Mouse (Mus musculus): Measurements from ENCODE around the gene Ankrd50. TPM values are rescaled to one million over a fixed set of nuclear protein-coding genes. Genes with fewer than 3 reads are reported as not detected.

Ankrd50 gene
- polyA plus RNA-seq, 1 experiment from 2014 or later = 28.1 TPM

DNA sequence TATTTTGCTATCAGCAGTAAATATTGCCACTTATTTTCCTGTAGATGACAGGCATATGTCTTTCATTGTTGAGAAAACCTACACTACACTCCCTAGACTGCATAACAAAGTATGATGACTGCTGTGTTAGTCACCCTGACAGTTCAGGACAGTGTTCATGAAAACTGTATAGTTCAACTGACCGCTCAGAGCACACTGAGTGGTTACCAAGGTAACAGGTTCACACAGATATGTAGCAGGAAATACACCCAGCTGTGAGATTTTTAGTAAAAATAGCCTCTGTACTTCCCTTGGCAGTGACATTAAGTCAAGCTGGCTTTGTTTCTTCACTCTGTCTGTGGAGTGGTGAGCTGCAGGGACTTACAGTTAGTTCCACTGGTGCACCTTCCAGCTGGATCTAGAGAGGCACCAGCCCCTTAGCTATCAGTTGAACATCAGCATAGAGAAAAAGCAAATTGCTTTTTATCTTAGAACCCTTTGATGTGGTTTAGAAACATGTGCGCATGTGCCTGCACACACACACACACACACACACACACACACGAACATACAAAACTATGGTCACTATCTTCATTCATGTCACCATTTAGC is 12.2 kb upstream of the Ankrd50 start:
- no peak overlapping the region for H3K9ac ChIP-seq (ENCODE audit: low read depth, low read length)
- no peaks in the 10 kb centered on the region for H3K4me1 ChIP-seq (replicated peaks; ENCODE audit: control insufficient read depth, insufficient read depth, low read length)
- DNase-seq (ENCODE audit: low spot score) = no peak
- no peak overlapping the region for H3K4me2 ChIP-seq (replicated peaks; ENCODE audit: low read depth, low read length)
- no peak overlapping the region for H3K4me3 ChIP-seq (ENCODE audit: low read depth, low read length)
- no peak for ATAC-seq (ENCODE audit: low FRiP score)
- no peaks in the 10 kb centered on the region for H3K36me3 ChIP-seq (ENCODE audit: control insufficient read depth, insufficient read depth, low read length)
- WGBS = 87% methylated on average over 3 of the region's 3 CpGs
- H3K27ac ChIP-seq (ENCODE audit: low read depth, low read length) = no peak overlapping the region
- no peaks in the 10 kb centered on the region for H3K9me3 ChIP-seq (ENCODE audit: control insufficient read depth, low read length)
- H3K27me3 ChIP-seq (ENCODE audit: control insufficient read depth, insufficient read depth, low read length) = no peaks in the 10 kb centered on the region

DNA sequence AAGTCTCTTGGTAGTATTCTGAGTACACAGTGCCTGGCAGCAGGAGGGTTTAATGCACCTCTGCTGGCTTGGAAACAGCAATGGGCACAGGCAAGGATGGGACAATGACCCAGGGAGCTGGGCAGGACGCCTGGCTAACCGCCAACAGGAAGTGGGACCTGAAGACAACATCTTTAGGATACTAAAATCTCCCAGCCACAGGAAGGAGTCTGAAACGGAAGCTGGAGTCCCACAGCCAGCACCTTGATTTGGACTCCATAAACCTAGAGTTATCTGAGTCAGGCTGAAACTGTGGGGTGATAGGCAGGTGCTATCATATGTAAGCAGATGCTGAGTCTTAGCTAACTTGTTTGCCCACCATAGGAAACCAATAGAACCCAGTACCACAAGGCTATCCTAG is 7.1 kb upstream of the Ankrd50 start:
- Histone ChIP-seq H3K4me2 (replicated peaks; ENCODE audit: low read depth, low read length) (no peak overlapping the region), H3K9me3 (ENCODE audit: control insufficient read depth, low read length) (no peaks in the 10 kb centered on the region), H3K4me3 (ENCODE audit: low read depth, low read length) (no peak overlapping the region), H3K9ac (ENCODE audit: low read depth, low read length) (no peak overlapping the region), H3K36me3 (ENCODE audit: control insufficient read depth, insufficient read depth, low read length) (no peaks in the 10 kb centered on the region), H3K27ac (ENCODE audit: low read depth, low read length) (no peak overlapping the region), H3K27me3 (ENCODE audit: control insufficient read depth, insufficient read depth, low read length) (no peaks in the 10 kb centered on the region), H3K4me1 (replicated peaks; ENCODE audit: control insufficient read depth, insufficient read depth, low read length) (no peaks in the 10 kb centered on the region)
- WGBS = 88% methylated on average over 3 of the region's 3 CpGs
- DNase-seq (ENCODE audit: low spot score) = no peak
- no peak for ATAC-seq (ENCODE audit: low FRiP score)

DNA sequence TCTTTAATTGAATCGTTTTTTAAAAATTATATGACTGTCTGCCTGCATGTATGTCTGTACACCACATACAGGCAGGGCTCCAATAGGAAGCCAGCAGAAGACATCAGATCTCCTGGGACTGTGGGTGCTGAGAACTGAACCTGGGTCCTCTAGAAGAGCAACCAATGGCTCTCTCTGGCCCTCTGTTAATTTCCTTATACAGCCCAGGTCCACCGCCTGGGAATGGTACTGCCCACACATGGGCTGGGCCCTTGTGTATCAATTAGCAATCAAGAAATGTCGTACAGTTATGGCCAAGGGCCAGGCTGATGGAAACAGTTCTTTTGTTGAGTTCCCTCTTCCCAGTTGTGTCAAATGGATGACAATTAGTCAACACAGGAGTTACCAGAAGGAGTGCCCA is 6.6 kb upstream of the Ankrd50 start:
- DNase-seq (ENCODE audit: low spot score) (no peak), ATAC-seq (ENCODE audit: low FRiP score) (no peak)
- H3K9ac ChIP-seq (ENCODE audit: low read depth, low read length) = no peak overlapping the region
- no peak overlapping the region for H3K27ac ChIP-seq (ENCODE audit: low read depth, low read length)
- H3K4me2 ChIP-seq (replicated peaks; ENCODE audit: low read depth, low read length) = no peak overlapping the region
- H3K36me3 ChIP-seq (ENCODE audit: control insufficient read depth, insufficient read depth, low read length) = no peaks in the 10 kb centered on the region
- no peak overlapping the region for H3K4me3 ChIP-seq (ENCODE audit: low read depth, low read length)
- 92% methylated on average over 3 of the region's 3 CpGs for WGBS
- H3K27me3 ChIP-seq (ENCODE audit: control insufficient read depth, insufficient read depth, low read length) = no peaks in the 10 kb centered on the region
- no peaks in the 10 kb centered on the region for H3K4me1 ChIP-seq (replicated peaks; ENCODE audit: control insufficient read depth, insufficient read depth, low read length)
- H3K9me3 ChIP-seq (ENCODE audit: control insufficient read depth, low read length) = no peaks in the 10 kb centered on the region

DNA sequence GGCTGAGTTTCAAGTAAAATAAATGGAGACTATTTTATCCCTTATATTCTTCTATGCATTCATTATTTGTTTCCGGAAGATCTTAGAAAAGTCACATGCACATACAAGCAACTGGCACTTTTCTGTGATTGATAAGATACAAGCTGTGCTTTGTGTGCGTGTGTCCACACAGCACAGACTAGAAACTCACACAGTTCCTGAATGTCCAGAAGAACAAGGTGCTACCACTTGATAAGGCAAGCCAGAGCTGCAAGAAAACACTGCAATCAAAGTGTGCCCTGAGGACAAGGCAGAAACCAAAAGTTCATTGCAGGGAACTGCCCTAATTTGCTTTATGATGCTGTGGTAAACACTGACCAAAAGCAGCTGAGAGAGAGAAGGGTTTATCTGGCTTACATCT is 6.1 kb upstream of the Ankrd50 start:
- ATAC-seq (ENCODE audit: low FRiP score) = no peak
- Histone ChIP-seq H3K27me3 (ENCODE audit: control insufficient read depth, insufficient read depth, low read length) (no peaks in the 10 kb centered on the region), H3K4me3 (ENCODE audit: low read depth, low read length) (no peak overlapping the region), H3K9me3 (ENCODE audit: control insufficient read depth, low read length) (no peaks in the 10 kb centered on the region), H3K36me3 (ENCODE audit: control insufficient read depth, insufficient read depth, low read length) (no peaks in the 10 kb centered on the region), H3K27ac (ENCODE audit: low read depth, low read length) (no peak overlapping the region), H3K4me1 (replicated peaks; ENCODE audit: control insufficient read depth, insufficient read depth, low read length) (no peaks in the 10 kb centered on the region), H3K4me2 (replicated peaks; ENCODE audit: low read depth, low read length) (no peak overlapping the region), H3K9ac (ENCODE audit: low read depth, low read length) (no peak overlapping the region)
- DNase-seq (ENCODE audit: low spot score) = no peak
- 84% methylated on average over 2 of the region's 2 CpGs for WGBS

DNA sequence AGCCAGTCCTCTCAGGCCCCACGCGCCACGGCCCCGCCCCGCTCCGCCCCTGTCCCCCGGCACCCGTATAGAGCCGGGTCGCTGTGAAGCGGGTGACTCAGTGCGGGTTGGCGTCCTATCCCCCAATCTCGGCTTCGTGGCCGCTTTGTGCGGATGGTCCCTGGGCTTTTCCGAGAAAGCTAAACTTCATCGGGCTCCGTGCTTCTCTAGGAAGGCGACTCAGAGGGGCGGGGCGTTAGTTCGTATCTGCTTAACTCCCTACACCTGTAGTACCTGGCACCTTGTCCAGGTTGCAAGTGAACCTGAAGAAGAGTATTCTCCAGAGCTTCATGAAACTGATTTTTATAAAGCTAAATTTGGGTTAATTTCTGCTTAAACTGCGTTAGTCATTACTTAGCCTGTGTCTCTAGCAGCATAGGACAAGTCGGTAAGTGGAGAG is 482 bp upstream of the Ankrd50 start:
- Histone ChIP-seq H3K9me3 (ENCODE audit: control insufficient read depth, low read length) (no peaks in the 10 kb centered on the region), H3K27ac (ENCODE audit: low read depth, low read length) (0 out of 2 replicates have a peak overlapping the region, but pooled peaks have one; percentile 94), H3K36me3 (ENCODE audit: control insufficient read depth, insufficient read depth, low read length) (no peaks in the 10 kb centered on the region), H3K4me3 (ENCODE audit: low read depth, low read length) (peak overlapping the region; percentile 22), H3K4me1 (replicated peaks; ENCODE audit: control insufficient read depth, insufficient read depth, low read length) (peaks cover 11% of the 10 kb centered on the region), H3K27me3 (ENCODE audit: control insufficient read depth, insufficient read depth, low read length) (no peaks in the 10 kb centered on the region), H3K4me2 (replicated peaks; ENCODE audit: low read depth, low read length) (peak overlapping the region; percentile 25), H3K9ac (ENCODE audit: low read depth, low read length) (no peak overlapping the region)
- 2% methylated on average over 26 of the region's 26 CpGs for WGBS
- no peak for DNase-seq (ENCODE audit: low spot score)
- ATAC-seq (ENCODE audit: low FRiP score) = no peak; the same call in 1 of the 2 replicates

DNA sequence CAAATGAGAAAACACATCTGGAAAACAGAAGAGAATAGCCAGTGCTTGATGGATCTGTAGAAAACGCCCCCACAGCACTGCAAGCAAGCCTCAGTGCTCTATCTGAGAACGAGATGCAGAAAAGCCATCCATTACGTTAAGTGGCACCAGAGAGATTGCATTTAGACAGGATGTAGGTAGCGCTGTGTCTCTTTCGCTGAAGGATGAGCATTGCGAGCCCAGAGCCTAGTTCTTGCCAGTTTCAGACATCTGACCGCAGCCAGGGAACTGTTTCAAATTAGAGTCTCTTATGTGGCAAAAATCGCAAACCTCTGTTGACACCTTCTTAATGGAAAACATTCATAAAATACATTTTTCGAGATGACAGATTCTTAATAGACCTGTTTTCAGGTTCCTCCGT is 1.1 kb downstream of the Ankrd50 start:
- ATAC-seq (ENCODE audit: low FRiP score) (no peak), DNase-seq (ENCODE audit: low spot score) (peak; percentile 29)
- Histone ChIP-seq H3K4me3 (ENCODE audit: low read depth, low read length) (peak overlapping the region; percentile 95), H3K36me3 (ENCODE audit: control insufficient read depth, insufficient read depth, low read length) (no peaks in the 10 kb centered on the region), H3K9ac (ENCODE audit: low read depth, low read length) (peak overlapping the region; percentile 98), H3K4me1 (replicated peaks; ENCODE audit: control insufficient read depth, insufficient read depth, low read length) (peaks cover 11% of the 10 kb centered on the region), H3K27ac (ENCODE audit: low read depth, low read length) (peak overlapping the region; percentile 94; the same call in 1 of the 2 replicates), H3K27me3 (ENCODE audit: control insufficient read depth, insufficient read depth, low read length) (no peaks in the 10 kb centered on the region), H3K9me3 (ENCODE audit: control insufficient read depth, low read length) (no peaks in the 10 kb centered on the region), H3K4me2 (replicated peaks; ENCODE audit: low read depth, low read length) (peak overlapping the region; percentile 84)
- WGBS = 21% methylated on average over 10 of the region's 10 CpGs

DNA sequence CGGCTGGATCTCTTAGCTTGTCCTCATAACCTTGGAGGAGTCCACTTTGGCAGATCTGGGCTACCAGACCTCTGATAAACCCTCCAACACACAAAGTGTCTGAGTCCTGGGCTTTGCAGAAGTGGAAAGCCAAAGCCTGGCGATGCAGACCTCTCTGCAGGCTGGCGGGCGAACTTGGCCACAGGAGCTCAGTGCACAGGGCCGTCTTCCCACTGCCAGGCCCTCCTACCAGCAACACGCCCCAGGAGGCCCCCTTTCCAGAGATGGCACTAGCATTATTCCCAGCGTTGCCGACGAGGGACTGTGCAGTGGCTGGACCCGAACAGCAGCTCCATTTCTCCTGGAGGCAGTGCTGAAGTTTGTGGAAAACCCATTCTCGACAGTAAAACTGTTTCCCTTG is 1.9 kb downstream of the Ankrd50 start:
- WGBS = 41% methylated on average over 11 of the region's 11 CpGs
- Histone ChIP-seq H3K36me3 (ENCODE audit: control insufficient read depth, insufficient read depth, low read length) (peaks cover 3% of the 10 kb centered on the region; the same call in 1 of the 2 replicates), H3K4me1 (replicated peaks; ENCODE audit: control insufficient read depth, insufficient read depth, low read length) (peaks cover 11% of the 10 kb centered on the region), H3K27me3 (ENCODE audit: control insufficient read depth, insufficient read depth, low read length) (no peaks in the 10 kb centered on the region), H3K9me3 (ENCODE audit: control insufficient read depth, low read length) (no peaks in the 10 kb centered on the region), H3K4me2 (replicated peaks; ENCODE audit: low read depth, low read length) (peak overlapping the region; percentile 84), H3K27ac (ENCODE audit: low read depth, low read length) (no peak overlapping the region), H3K4me3 (ENCODE audit: low read depth, low read length) (peak overlapping the region; percentile 95), H3K9ac (ENCODE audit: low read depth, low read length) (peak overlapping the region; percentile 98)
- no peak for ATAC-seq (ENCODE audit: low FRiP score)
- peak; percentile 27 for DNase-seq (ENCODE audit: low spot score)

DNA sequence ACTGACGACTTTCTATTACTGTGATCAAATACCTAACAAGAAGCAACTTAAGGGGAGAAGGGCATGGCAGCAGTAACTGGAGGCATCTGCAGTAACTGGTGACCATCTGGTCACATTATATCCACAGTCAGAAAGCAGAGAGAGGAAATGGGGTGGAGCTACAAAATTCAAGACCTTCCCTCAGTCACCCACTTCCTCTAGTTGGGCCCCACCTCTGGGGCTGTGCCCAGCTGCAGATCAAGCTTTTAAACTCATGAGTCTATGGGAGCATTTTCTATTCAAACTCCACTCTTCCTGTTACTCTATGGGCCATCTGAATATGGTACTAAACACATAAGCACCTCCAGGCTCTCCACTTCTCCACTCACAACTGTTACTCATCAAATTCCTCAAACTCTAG is 3.5 kb downstream of the Ankrd50 start:
- H3K9ac ChIP-seq (ENCODE audit: low read depth, low read length) = no peak overlapping the region
- H3K27ac ChIP-seq (ENCODE audit: low read depth, low read length) = no peak overlapping the region
- H3K4me2 ChIP-seq (replicated peaks; ENCODE audit: low read depth, low read length) = peak overlapping the region; percentile 36
- no peak for ATAC-seq (ENCODE audit: low FRiP score)
- no peaks in the 10 kb centered on the region for H3K27me3 ChIP-seq (ENCODE audit: control insufficient read depth, insufficient read depth, low read length)
- no peaks in the 10 kb centered on the region for H3K9me3 ChIP-seq (ENCODE audit: control insufficient read depth, low read length)
- H3K4me1 ChIP-seq (replicated peaks; ENCODE audit: control insufficient read depth, insufficient read depth, low read length) = peaks cover 14% of the 10 kb centered on the region
- DNase-seq (ENCODE audit: low spot score) = no peak
- peak overlapping the region; percentile 24 for H3K4me3 ChIP-seq (ENCODE audit: low read depth, low read length)
- H3K36me3 ChIP-seq (ENCODE audit: control insufficient read depth, insufficient read depth, low read length) = peaks cover 3% of the 10 kb centered on the region; the same call in 1 of the 2 replicates
- 76% methylated on average over 1 of the region's 1 CpGs for whole genome bisulfite sequencing

DNA sequence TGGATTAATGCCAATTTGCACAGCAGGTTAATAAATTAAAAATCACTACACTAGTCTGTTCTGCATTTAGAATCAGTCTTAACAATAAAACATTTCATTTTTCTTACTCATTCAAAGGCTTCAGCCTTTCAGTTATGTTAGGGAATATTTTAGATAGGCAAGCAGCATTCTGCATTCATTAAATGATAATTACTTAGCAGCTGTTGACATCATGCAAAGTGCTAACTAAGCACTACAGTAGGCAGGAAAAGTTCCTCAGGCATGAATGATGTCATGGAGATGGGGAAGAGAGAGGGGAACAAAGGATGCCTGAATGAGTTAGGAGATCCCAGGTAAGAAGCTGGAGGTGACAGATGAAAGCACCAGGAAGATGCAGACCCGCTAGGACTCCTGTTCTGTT is 6.7 kb downstream of the Ankrd50 start:
- no peak for DNase-seq (ENCODE audit: low spot score)
- Histone ChIP-seq H3K4me2 (replicated peaks; ENCODE audit: low read depth, low read length) (no peak overlapping the region), H3K4me1 (replicated peaks; ENCODE audit: control insufficient read depth, insufficient read depth, low read length) (peaks cover 15% of the 10 kb centered on the region), H3K27me3 (ENCODE audit: control insufficient read depth, insufficient read depth, low read length) (no peaks in the 10 kb centered on the region), H3K9me3 (ENCODE audit: control insufficient read depth, low read length) (no peaks in the 10 kb centered on the region), H3K36me3 (ENCODE audit: control insufficient read depth, insufficient read depth, low read length) (peaks cover 3% of the 10 kb centered on the region; the same call in 1 of the 2 replicates), H3K27ac (ENCODE audit: low read depth, low read length) (no peak overlapping the region), H3K4me3 (ENCODE audit: low read depth, low read length) (no peak overlapping the region), H3K9ac (ENCODE audit: low read depth, low read length) (no peak overlapping the region)
- ATAC-seq (ENCODE audit: low FRiP score) = no peak
- 76% methylated on average over 1 of the region's 1 CpGs for WGBS

Measured in hindbrain, embryonic 11.5 days (tissue).